Mouse (Mus musculus) forebrain, postnatal 0 days (tissue): ENCODE data around the gene Aplnr. TPM values are rescaled to one million over a fixed set of nuclear protein-coding genes. Genes with fewer than 3 reads are reported as not detected.
A peak's percentile ranks its signal among the peaks of the same experiment; 100 is the strongest.

Experiments
- ATAC-seq: fragments of 200-750 bp; cut with Nextera tagmentation; 2 replicates; pipeline ENCODE4 v1.8.0; 2017; ENCODE audit warnings: mild to moderate bottlenecking, moderate library complexity
- DNase-seq: peaks from one replicate; pipeline ENCODE4 v3.0.0-alpha.2; 2015
- H3K27ac ChIP-seq: fragments of 300-500 bp; sonication (generic); 2 replicates; pipeline ENCODE4 v1.5.1; 2014; ENCODE audit warnings: low read depth, mild to moderate bottlenecking, antibody characterized with exemption, low read length, moderate library complexity, mixed read lengths
- H3K27me3 ChIP-seq: fragments of 300-500 bp; sonication (generic); 2 replicates; pipeline ENCODE4 v1.6.1; 2014; ENCODE audit warnings: mild to moderate bottlenecking, low read length, mixed read lengths; ENCODE audit not compliant: insufficient read depth
- H3K36me3 ChIP-seq: fragments of 300-500 bp; sonication (generic); 2 replicates; pipeline ENCODE4 v1.6.1; 2014; ENCODE audit warnings: mild to moderate bottlenecking, moderate library complexity; ENCODE audit not compliant: insufficient read depth
- H3K4me1 ChIP-seq: fragments of 300-500 bp; sonication (generic); 2 replicates; pipeline ENCODE4 v1.6.1; 2014; ENCODE audit warnings: antibody characterized with exemption; ENCODE audit not compliant: insufficient read depth
- H3K4me2 ChIP-seq: fragments of 300-500 bp; sonication (generic); 2 replicates; pipeline ENCODE4 v1.6.1; 2014; ENCODE audit warnings: low read depth, mild to moderate bottlenecking, moderate library complexity
- H3K4me3 ChIP-seq: fragments of 300-500 bp; sonication (generic); 2 replicates; pipeline ENCODE4 v1.5.1; 2014; ENCODE audit warnings: low read depth, low read length, mixed read lengths
- H3K9ac ChIP-seq: fragments of 300-500 bp; sonication (generic); 2 replicates; pipeline ENCODE4 v1.6.1; 2014; ENCODE audit warnings: mild to moderate bottlenecking
- H3K9me3 ChIP-seq: fragments of 300-500 bp; sonication (generic); 2 replicates; pipeline ENCODE4 v1.6.1; 2016; ENCODE audit warnings: low read length
- CTCF ChIP-seq: sonication (generic); IDR thresholded peaks from 2 replicates; pipeline ENCODE4 v1.5.1; 2016; ENCODE audit warnings: antibody characterized with exemption, control low read depth, low read depth
- WGBS: fragments of 180-500 bp; shearing (Covaris S2); extraction: QIAGEN DNeasy Blood & Tissue Kit; methylation state at CpG from one replicate; pipeline ENCODE4 v1.1.7; 2014; 5-methylcytosine and 5-hydroxymethylcytosine counted together
- polyA plus RNA-seq: library from polyadenylated mRNA; unstranded; fragments of >200 nt; fragmentation: Nextera tagmentation; extraction: Ambion mirVana; gene quantifications from 2 replicates; pipeline ENCODE4 v1.2.1, GENCODE M21; 2015
- total RNA-seq: library from RNA; depleted of rRNA; stranded (reverse); fragments of >200 nt; gene quantifications from 2 replicates; pipeline ENCODE4 v1.2.3, GENCODE M21; 2014

The Aplnr gene
- total and polyA plus RNA-seq, 2 experiments from 2014 or later, result 22.6 to 23.9 TPM

DNA sequence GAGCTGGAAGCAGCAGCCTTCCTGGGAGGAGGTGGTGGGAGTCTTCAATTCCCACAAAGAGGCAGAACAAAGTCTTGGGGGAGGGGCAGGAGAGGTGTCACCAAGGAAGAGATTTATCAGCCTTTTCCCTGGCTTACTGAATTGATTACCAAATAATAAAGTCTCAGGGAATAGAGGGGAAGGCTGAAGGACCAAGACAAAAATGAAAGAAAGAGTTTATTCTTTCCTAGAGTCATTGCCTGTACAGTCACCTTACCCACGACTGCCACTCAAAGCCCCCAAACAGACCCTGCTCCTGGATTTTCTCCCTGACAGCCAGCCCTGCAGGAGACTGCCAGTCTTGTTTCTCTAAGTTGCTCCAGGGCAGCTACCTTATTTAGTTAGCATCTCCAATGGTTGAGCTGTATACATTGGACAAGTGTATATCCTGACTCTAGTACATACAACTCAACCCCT, 25.6 kb downstream of the Aplnr start:
- Histone ChIP-seq H3K4me2 (no peak overlapping the region), H3K27me3 (no peaks in the 10 kb centered on the region), H3K36me3 (no peaks in the 10 kb centered on the region), H3K4me3 (no peak overlapping the region), H3K9me3 (no peaks in the 10 kb centered on the region), H3K9ac (no peak overlapping the region), H3K4me1 (no peaks in the 10 kb centered on the region), H3K27ac (no peak overlapping the region)
- no peak for DNase-seq
- TF ChIP-seq CTCF, result no peak
- peak; percentile 23; the same call in 1 of the 2 replicates for ATAC-seq
- WGBS, result 14% methylated on average over 1 of the region's 1 CpGs

DNA sequence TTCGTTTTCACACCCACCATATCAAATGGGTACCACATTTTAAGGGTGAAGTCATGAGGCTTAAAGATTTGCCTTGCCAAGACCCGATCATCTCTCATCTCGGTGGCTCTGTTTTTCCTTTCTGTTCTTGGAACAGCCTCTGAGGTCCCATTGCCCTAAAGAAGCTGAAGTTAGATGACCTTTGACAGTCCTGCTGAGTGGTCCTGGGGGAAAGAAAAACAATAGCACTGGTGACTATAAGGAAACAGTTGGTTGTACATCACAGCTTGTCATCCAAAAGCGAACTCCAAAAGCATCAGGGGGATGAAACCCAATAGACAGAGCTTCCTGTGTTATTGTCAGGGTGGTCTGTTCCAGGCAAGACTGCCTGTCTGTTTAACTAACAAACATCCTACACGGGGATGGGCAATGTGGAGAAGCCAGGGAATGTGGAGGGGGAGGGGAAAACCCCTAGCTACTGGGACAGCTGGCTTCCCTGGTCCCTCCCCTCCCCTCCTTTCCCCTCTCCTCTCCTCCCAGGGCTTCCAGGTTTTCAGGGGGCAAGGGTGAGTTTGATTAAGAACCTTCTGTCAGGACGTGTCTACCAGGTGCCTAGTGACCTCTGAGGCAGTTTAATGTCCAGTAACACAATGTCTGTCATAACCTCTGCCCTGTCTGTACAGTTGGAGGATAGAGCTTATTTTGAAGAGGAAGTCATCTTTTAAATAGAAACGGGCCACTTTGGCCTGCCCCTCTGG, 27.5 kb downstream of the Aplnr start:
- 64% methylated on average over 7 of the region's 7 CpGs for WGBS
- no peak overlapping the region for H3K4me2 ChIP-seq
- H3K27me3 ChIP-seq, result no peaks in the 10 kb centered on the region
- no peak overlapping the region for H3K4me3 ChIP-seq
- TF ChIP-seq CTCF, result no peak
- H3K36me3 ChIP-seq, result no peaks in the 10 kb centered on the region
- H3K27ac ChIP-seq, result no peak overlapping the region
- H3K4me1 ChIP-seq, result no peaks in the 10 kb centered on the region
- ATAC-seq, result peak; percentile 5; the same call in 1 of the 2 replicates
- H3K9me3 ChIP-seq, result no peaks in the 10 kb centered on the region
- no peak for DNase-seq
- no peak overlapping the region for H3K9ac ChIP-seq

- no peak for DNase-seq
- Histone ChIP-seq H3K4me2 (no peak overlapping the region), H3K27ac (no peak overlapping the region), H3K36me3 (no peaks in the 10 kb centered on the region), H3K4me3 (no peak overlapping the region), H3K27me3 (no peaks in the 10 kb centered on the region), H3K4me1 (no peaks in the 10 kb centered on the region), H3K9ac (no peak overlapping the region), H3K9me3 (no peaks in the 10 kb centered on the region)
- 25% methylated on average over 1 of the region's 1 CpGs for WGBS
- no peak for TF ChIP-seq CTCF
- no peak for ATAC-seq
Observed at GRCm38 (mm10) chr2:85167624-85168023, 31.6 kb downstream of the Aplnr start.

GRCm38 (mm10) chr2:85168327-85168726, 32.3 kb downstream of the Aplnr start:
- ATAC-seq (no peak), DNase-seq (no peak)
- Histone ChIP-seq H3K9me3 (no peaks in the 10 kb centered on the region), H3K4me1 (no peaks in the 10 kb centered on the region), H3K36me3 (no peaks in the 10 kb centered on the region), H3K27ac (no peak overlapping the region), H3K4me2 (no peak overlapping the region), H3K4me3 (no peak overlapping the region), H3K27me3 (no peaks in the 10 kb centered on the region), H3K9ac (no peak overlapping the region)
- 91% methylated on average over 1 of the region's 1 CpGs for WGBS
- TF ChIP-seq CTCF, result no peak

- no peak for DNase-seq
- WGBS, result 59% methylated on average over 3 of the region's 3 CpGs
Observed at GRCm38 (mm10) chr2:85172071-85172762, 36.2 kb downstream of the Aplnr start.

DNA sequence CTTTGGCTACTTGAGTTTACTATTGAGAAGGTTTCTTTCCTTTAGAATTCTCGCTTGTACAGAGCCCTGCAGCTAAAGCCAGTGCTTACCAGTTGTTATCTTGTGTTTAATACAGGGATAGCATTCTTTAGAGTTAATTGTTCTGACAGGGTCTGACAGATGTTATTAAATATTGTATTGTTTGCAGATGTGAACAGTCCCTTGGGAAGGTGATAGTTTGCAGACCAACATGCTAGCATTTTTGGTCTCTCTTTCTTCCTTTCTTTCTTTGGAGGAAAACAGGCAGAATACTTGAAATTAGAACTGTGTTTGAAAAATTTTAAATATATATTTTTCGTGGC, 36.7 kb downstream of the Aplnr start:
- WGBS, result 75% methylated on average over 2 of the region's 2 CpGs
- H3K9me3 ChIP-seq, result no peaks in the 10 kb centered on the region
- H3K36me3 ChIP-seq, result no peaks in the 10 kb centered on the region
- ATAC-seq (no peak), DNase-seq (no peak)
- no peak overlapping the region for H3K4me3 ChIP-seq
- H3K4me2 ChIP-seq, result no peak overlapping the region
- H3K4me1 ChIP-seq, result no peaks in the 10 kb centered on the region
- no peak overlapping the region for H3K27ac ChIP-seq
- no peaks in the 10 kb centered on the region for H3K27me3 ChIP-seq
- no peak overlapping the region for H3K9ac ChIP-seq
- no peak for TF ChIP-seq CTCF

More at GRCm38 (mm10) chr2:85172071-85172762, 36.2 kb downstream of the Aplnr start:
- Histone ChIP-seq H3K9ac (no peak overlapping the region), H3K36me3 (no peaks in the 10 kb centered on the region), H3K4me1 (no peaks in the 10 kb centered on the region), H3K27ac (no peak overlapping the region), H3K4me3 (no peak overlapping the region), H3K9me3 (no peaks in the 10 kb centered on the region), H3K4me2 (no peak overlapping the region), H3K27me3 (no peaks in the 10 kb centered on the region)
- no peak for ATAC-seq
- no peak for TF ChIP-seq CTCF

GRCm38 (mm10) chr2:85173545-85173944, 37.5 kb downstream of the Aplnr start:
- 87% methylated on average over 6 of the region's 6 CpGs for WGBS
- no peak overlapping the region for H3K27ac ChIP-seq
- no peaks in the 10 kb centered on the region for H3K9me3 ChIP-seq
- no peak for ATAC-seq
- TF ChIP-seq CTCF, result no peak
- no peaks in the 10 kb centered on the region for H3K4me1 ChIP-seq
- H3K4me2 ChIP-seq, result no peak overlapping the region
- H3K4me3 ChIP-seq, result no peak overlapping the region
- no peaks in the 10 kb centered on the region for H3K27me3 ChIP-seq
- no peaks in the 10 kb centered on the region for H3K36me3 ChIP-seq
- DNase-seq, result no peak
- H3K9ac ChIP-seq, result no peak overlapping the region
